Mouse (Mus musculus): ENCODE measurements around the gene Fam192a. TPM values are rescaled to one million over a fixed set of nuclear protein-coding genes. Genes with fewer than 3 reads are reported as not detected.

Gene Fam192a
- polyA plus RNA-seq, 1 experiment from 2014 or later: 72.2 TPM

GRCm38 (mm10) chr8:94567159-94567849 is 34.5 kb downstream of the Fam192a start:
- Histone ChIP-seq H3K36me3 (no peaks in the 10 kb centered on the region), H3K27me3 (no peaks in the 10 kb centered on the region), H3K4me3 (no peak overlapping the region), H3K27ac (no peak overlapping the region), H3K4me1 (peaks cover 11% of the 10 kb centered on the region; the same call in 1 of the 2 replicates), H3K9me3 (no peaks in the 10 kb centered on the region), H3K4me2 (replicated peaks) (no peak overlapping the region), H3K9ac (no peak overlapping the region)
- WGBS: 81% methylated on average over 8 of the region's 8 CpGs
- no peak; the same call in 1 of the 2 replicates for ATAC-seq (ENCODE audit: low FRiP score, low read depth)

GRCm38 (mm10) chr8:94566446-94567158 is 35.2 kb downstream of the Fam192a start:
- Histone ChIP-seq H3K4me2 (replicated peaks) (no peak overlapping the region), H3K27me3 (no peaks in the 10 kb centered on the region), H3K9me3 (no peaks in the 10 kb centered on the region), H3K27ac (no peak overlapping the region), H3K4me3 (no peak overlapping the region), H3K4me1 (peaks cover 11% of the 10 kb centered on the region; the same call in 1 of the 2 replicates), H3K36me3 (no peaks in the 10 kb centered on the region), H3K9ac (no peak overlapping the region; the same call in 1 of the 2 replicates)
- ATAC-seq (ENCODE audit: low FRiP score, low read depth): no peak
- 59% methylated on average over 15 of the region's 15 CpGs for whole genome bisulfite sequencing

GRCm38 (mm10) chr8:94566033-94566432 is 35.8 kb downstream of the Fam192a start:
- Histone ChIP-seq H3K9ac (no peak overlapping the region), H3K36me3 (no peaks in the 10 kb centered on the region), H3K9me3 (no peaks in the 10 kb centered on the region), H3K27ac (no peak overlapping the region), H3K27me3 (no peaks in the 10 kb centered on the region), H3K4me2 (replicated peaks) (no peak overlapping the region), H3K4me1 (peaks cover 11% of the 10 kb centered on the region; the same call in 1 of the 2 replicates), H3K4me3 (no peak overlapping the region)
- ATAC-seq (ENCODE audit: low FRiP score, low read depth): no peak
- WGBS: 70% methylated on average over 6 of the region's 6 CpGs

- no peaks in the 10 kb centered on the region for H3K27me3 ChIP-seq
- no peaks in the 10 kb centered on the region for H3K36me3 ChIP-seq
- no peaks in the 10 kb centered on the region for H3K9me3 ChIP-seq
- no peak overlapping the region for H3K4me3 ChIP-seq
- H3K27ac ChIP-seq: no peak overlapping the region
- peaks cover 11% of the 10 kb centered on the region; the same call in 1 of the 2 replicates for H3K4me1 ChIP-seq
- no peak overlapping the region for H3K9ac ChIP-seq
- no peak for ATAC-seq (ENCODE audit: low FRiP score, low read depth)
- no peak overlapping the region for H3K4me2 ChIP-seq (replicated peaks)
Observed at GRCm38 (mm10) chr8:94564421-94564820, 37.4 kb downstream of the Fam192a start.

- no peak for ATAC-seq (ENCODE audit: low FRiP score, low read depth)
- Histone ChIP-seq H3K36me3 (no peaks in the 10 kb centered on the region), H3K4me1 (0 out of 2 replicates have a peak, but pooled peaks cover 4% of the 10 kb centered on the region), H3K4me3 (no peak overlapping the region), H3K27ac (no peak overlapping the region), H3K9ac (no peak overlapping the region), H3K27me3 (no peaks in the 10 kb centered on the region), H3K4me2 (replicated peaks) (no peak overlapping the region), H3K9me3 (no peaks in the 10 kb centered on the region)
- WGBS: 76% methylated on average over 5 of the region's 5 CpGs
Observed at GRCm38 (mm10) chr8:94561256-94561655, 40.5 kb downstream of the Fam192a start.

- no peak overlapping the region for H3K4me3 ChIP-seq
- H3K27me3 ChIP-seq: no peaks in the 10 kb centered on the region
- no peak for ATAC-seq (ENCODE audit: low FRiP score, low read depth)
- WGBS: 71% methylated on average over 3 of the region's 3 CpGs
- H3K4me2 ChIP-seq (replicated peaks): no peak overlapping the region
- H3K4me1 ChIP-seq: no peaks in the 10 kb centered on the region
- no peak overlapping the region for H3K27ac ChIP-seq
- H3K36me3 ChIP-seq: no peaks in the 10 kb centered on the region
- no peaks in the 10 kb centered on the region for H3K9me3 ChIP-seq
- H3K9ac ChIP-seq: no peak overlapping the region
Observed at GRCm38 (mm10) chr8:94557281-94557680, 44.5 kb downstream of the Fam192a start.

GRCm38 (mm10) chr8:94552696-94553095 is 49.1 kb downstream of the Fam192a start:
- ATAC-seq (ENCODE audit: low FRiP score, low read depth): no peak
- no peaks in the 10 kb centered on the region for H3K36me3 ChIP-seq

GRCm38 (mm10) chr8:94551471-94552422 is 50.0 kb downstream of the Fam192a start:
- no peak overlapping the region for H3K4me3 ChIP-seq
- no peak overlapping the region for H3K9ac ChIP-seq
- WGBS: 60% methylated on average over 17 of the region's 17 CpGs
- no peak overlapping the region for H3K27ac ChIP-seq
- H3K4me2 ChIP-seq (replicated peaks): no peak overlapping the region
- no peaks in the 10 kb centered on the region for H3K27me3 ChIP-seq
- H3K36me3 ChIP-seq: no peaks in the 10 kb centered on the region
- ATAC-seq (ENCODE audit: low FRiP score, low read depth): 0 out of 2 replicates have a peak, but pooled peaks have one; percentile 16
- H3K4me1 ChIP-seq: peaks cover 9% of the 10 kb centered on the region; the same call in 1 of the 2 replicates
- no peaks in the 10 kb centered on the region for H3K9me3 ChIP-seq

More at GRCm38 (mm10) chr8:94552696-94553095, 49.1 kb downstream of the Fam192a start:
- 93% methylated on average over 2 of the region's 2 CpGs for WGBS
- H3K4me3 ChIP-seq: no peak overlapping the region
- no peak overlapping the region for H3K9ac ChIP-seq
- H3K9me3 ChIP-seq: no peaks in the 10 kb centered on the region
- H3K27me3 ChIP-seq: no peaks in the 10 kb centered on the region
- no peak overlapping the region for H3K4me2 ChIP-seq (replicated peaks)
- H3K27ac ChIP-seq: no peak overlapping the region
- H3K4me1 ChIP-seq: peaks cover 9% of the 10 kb centered on the region; the same call in 1 of the 2 replicates

GRCm38 (mm10) chr8:94549998-94550397 is 51.8 kb downstream of the Fam192a start:
- Histone ChIP-seq H3K36me3 (no peaks in the 10 kb centered on the region), H3K27me3 (no peaks in the 10 kb centered on the region), H3K9ac (no peak overlapping the region), H3K27ac (no peak overlapping the region), H3K4me2 (replicated peaks) (no peak overlapping the region), H3K9me3 (no peaks in the 10 kb centered on the region), H3K4me1 (peaks cover 9% of the 10 kb centered on the region; the same call in 1 of the 2 replicates), H3K4me3 (no peak overlapping the region)
- no peak for ATAC-seq (ENCODE audit: low FRiP score, low read depth)
- 83% methylated on average over 5 of the region's 5 CpGs for WGBS

GRCm38 (mm10) chr8:94549482-94549881 is 52.3 kb downstream of the Fam192a start:
- Histone ChIP-seq H3K4me3 (no peak overlapping the region), H3K27ac (no peak overlapping the region), H3K9me3 (no peaks in the 10 kb centered on the region), H3K27me3 (no peaks in the 10 kb centered on the region), H3K4me2 (replicated peaks) (no peak overlapping the region), H3K36me3 (no peaks in the 10 kb centered on the region), H3K9ac (no peak overlapping the region), H3K4me1 (peaks cover 11% of the 10 kb centered on the region)
- 64% methylated on average over 5 of the region's 5 CpGs for WGBS
- no peak for ATAC-seq (ENCODE audit: low FRiP score, low read depth)

- Histone ChIP-seq H3K9ac (no peak overlapping the region), H3K27ac (no peak overlapping the region), H3K4me2 (replicated peaks) (no peak overlapping the region), H3K9me3 (no peaks in the 10 kb centered on the region), H3K36me3 (no peaks in the 10 kb centered on the region), H3K4me1 (peaks cover 15% of the 10 kb centered on the region), H3K4me3 (no peak overlapping the region), H3K27me3 (no peaks in the 10 kb centered on the region)
- WGBS: 78% methylated on average over 5 of the region's 5 CpGs
- no peak for ATAC-seq (ENCODE audit: low FRiP score, low read depth)
Observed at GRCm38 (mm10) chr8:94549041-94549440, 52.8 kb downstream of the Fam192a start.

Measured in limb, embryonic 13.5 days (tissue).